Mouse (Mus musculus): ENCODE data around the gene Gpx3.

DNA sequence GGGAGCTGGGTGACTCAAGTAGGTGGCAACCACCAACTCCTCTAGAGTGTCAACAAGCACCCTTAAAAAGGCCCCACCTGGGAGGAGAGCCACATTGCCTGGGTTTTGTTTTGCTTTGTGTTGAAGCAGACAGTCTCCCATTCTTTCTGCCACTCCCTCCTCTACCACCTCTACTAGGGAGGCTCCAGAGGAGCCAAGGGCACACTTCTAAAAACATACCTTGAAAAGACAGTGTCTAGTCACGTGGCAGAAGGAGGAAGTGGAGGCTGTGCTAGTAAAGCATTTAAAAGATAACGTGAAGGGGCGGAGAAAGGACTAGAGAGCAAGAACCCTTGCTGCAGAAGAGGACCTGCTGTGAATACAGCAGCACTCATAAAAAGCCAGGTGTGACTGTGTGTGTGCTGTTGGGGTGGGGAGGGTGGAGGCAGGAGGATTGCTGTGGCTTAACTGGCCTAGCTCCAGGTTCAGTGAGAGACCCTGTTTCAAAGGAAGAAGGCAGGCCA is 56.4 kb downstream of the Gpx3 start:
- TF ChIP-seq POLR2A (IDR thresholded peaks at IDR 0.05; ENCODE audit: control insufficient read depth, extremely low read depth, insufficient read depth, low read length, poor library complexity): no peak
- TF ChIP-seq CTCF (IDR thresholded peaks at IDR 0.05; ENCODE audit: borderline replicate concordance, control insufficient read depth, extremely low read depth, insufficient read depth, low read length, poor library complexity): no peak

Data from thymus, adult 2 months (tissue).